Mouse (Mus musculus) lung, embryonic 15.5 days (tissue): ENCODE results near the gene Psors1c2. TPM values are rescaled to one million over a fixed set of nuclear protein-coding genes. Genes with fewer than 3 reads are reported as not detected.

Experiments used
- ATAC-seq: fragments of 200-750 bp; cut with Nextera tagmentation; 2 replicates; pipeline ENCODE4 v1.8.0; 2017; ENCODE audit warnings: moderate number of reproducible peaks, borderline replicate concordance; ENCODE audit not compliant: low FRiP score, low TSS enrichment; ENCODE audit errors: extremely low read depth
- H3K27ac ChIP-seq: fragments of 300-500 bp; sonication (generic); 2 replicates; pipeline ENCODE4 v1.5.1; 2015; ENCODE audit warnings: moderate library complexity, mild to moderate bottlenecking, inconsistent platforms
- H3K27me3 ChIP-seq: fragments of 300-500 bp; sonication (generic); 2 replicates; pipeline ENCODE4 v1.6.1; 2015; ENCODE audit warnings: inconsistent platforms
- H3K36me3 ChIP-seq: fragments of 300-500 bp; sonication (generic); 2 replicates; pipeline ENCODE4 v1.6.1; 2015; ENCODE audit warnings: inconsistent platforms
- H3K4me1 ChIP-seq: fragments of 300-500 bp; sonication (generic); 2 replicates; pipeline ENCODE4 v1.6.1; 2015; ENCODE audit warnings: inconsistent platforms
- H3K4me2 ChIP-seq: fragments of 300-500 bp; sonication (generic); 2 replicates; pipeline ENCODE4 v1.6.1; 2015; ENCODE audit warnings: inconsistent platforms, mild to moderate bottlenecking, moderate library complexity
- H3K4me3 ChIP-seq: fragments of 300-500 bp; sonication (generic); 2 replicates; pipeline ENCODE4 v1.5.1; 2015; ENCODE audit warnings: mild to moderate bottlenecking, inconsistent platforms
- H3K9ac ChIP-seq: fragments of 300-500 bp; sonication (generic); 2 replicates; pipeline ENCODE4 v1.6.1; 2015; ENCODE audit warnings: inconsistent platforms
- H3K9me3 ChIP-seq: fragments of 300-500 bp; sonication (generic); 2 replicates; pipeline ENCODE4 v1.6.1; 2016; ENCODE audit warnings: inconsistent platforms
- WGBS: fragments of 180-500 bp; shearing (Covaris S2); methylation state at CpG from one replicate; pipeline ENCODE4 v1.1.7; 2015; 5-methylcytosine and 5-hydroxymethylcytosine counted together
- polyA plus RNA-seq: library from polyadenylated mRNA; unstranded; fragments of >200 nt; fragmentation: Nextera tagmentation; extraction: Ambion mirVana; gene quantifications from 2 replicates; pipeline ENCODE4 v1.2.1, GENCODE M21; 2015

The Psors1c2 gene
- polyA plus RNA-seq, result 0.78 and 1.1 TPM in 2 replicates

GRCm38 (mm10) chr17:35532901-35533300 lies at the start of gene Psors1c2:
Gene Psors1c2 (plus strand): TSS chr17:35533201.
- H3K27me3 ChIP-seq, result no peaks in the 10 kb centered on the region
- no peaks in the 10 kb centered on the region for H3K9me3 ChIP-seq
- H3K4me1 ChIP-seq, result no peaks in the 10 kb centered on the region
- no peak within 1 kb of the TSS for H3K4me2 ChIP-seq
- 14% methylated on average over 7 of the region's 7 CpGs for WGBS
- peaks cover 24% of the 10 kb centered on the region for H3K36me3 ChIP-seq
- H3K9ac ChIP-seq, result no peak within 1 kb of the TSS
- H3K27ac ChIP-seq, result no peak within 1 kb of the TSS
- H3K4me3 ChIP-seq, result no peak within 1 kb of the TSS
- ATAC-seq, result no peak

GRCm38 (mm10) chr17:35484066-35484465 lies 48.9 kb upstream of the Psors1c2 start:
- 0 out of 2 replicates have a peak, but pooled peaks cover 2% of the 10 kb centered on the region for H3K4me1 ChIP-seq
- no peaks in the 10 kb centered on the region for H3K9me3 ChIP-seq
- H3K27ac ChIP-seq, result no peak overlapping the region
- H3K4me3 ChIP-seq, result no peak overlapping the region
- WGBS, result under 1% methylated on average over 9 of the region's 9 CpGs
- no peaks in the 10 kb centered on the region for H3K27me3 ChIP-seq
- no peak for ATAC-seq
- no peak overlapping the region for H3K9ac ChIP-seq
- H3K36me3 ChIP-seq, result no peaks in the 10 kb centered on the region
- H3K4me2 ChIP-seq, result no peak overlapping the region

- ATAC-seq, result no peak
- Histone ChIP-seq H3K4me2 (no peak overlapping the region), H3K9me3 (no peaks in the 10 kb centered on the region), H3K4me1 (0 out of 2 replicates have a peak, but pooled peaks cover 2% of the 10 kb centered on the region), H3K27me3 (no peaks in the 10 kb centered on the region), H3K9ac (no peak overlapping the region), H3K27ac (no peak overlapping the region), H3K36me3 (no peaks in the 10 kb centered on the region), H3K4me3 (no peak overlapping the region)
- WGBS, result 13% methylated on average over 4 of the region's 4 CpGs
Measured at GRCm38 (mm10) chr17:35485702-35486101, 47.3 kb upstream of the Psors1c2 start.

GRCm38 (mm10) chr17:35486726-35487125 lies 46.3 kb upstream of the Psors1c2 start:
- 36% methylated on average over 10 of the region's 10 CpGs for WGBS
- no peak overlapping the region for H3K27ac ChIP-seq
- ATAC-seq, result no peak
- no peaks in the 10 kb centered on the region for H3K27me3 ChIP-seq
- H3K9ac ChIP-seq, result no peak overlapping the region
- 0 out of 2 replicates have a peak, but pooled peaks cover 2% of the 10 kb centered on the region for H3K4me1 ChIP-seq
- no peak overlapping the region for H3K4me2 ChIP-seq
- no peak overlapping the region for H3K4me3 ChIP-seq
- H3K9me3 ChIP-seq, result no peaks in the 10 kb centered on the region
- H3K36me3 ChIP-seq, result no peaks in the 10 kb centered on the region

- no peaks in the 10 kb centered on the region for H3K36me3 ChIP-seq
- H3K27me3 ChIP-seq, result no peaks in the 10 kb centered on the region
- no peak overlapping the region for H3K9ac ChIP-seq
- 0 out of 2 replicates have a peak, but pooled peaks cover 2% of the 10 kb centered on the region for H3K4me1 ChIP-seq
- H3K4me3 ChIP-seq, result no peak overlapping the region
- no peaks in the 10 kb centered on the region for H3K9me3 ChIP-seq
- ATAC-seq, result no peak
- 94% methylated on average over 2 of the region's 2 CpGs for WGBS
- no peak overlapping the region for H3K4me2 ChIP-seq
- no peak overlapping the region for H3K27ac ChIP-seq
Measured at GRCm38 (mm10) chr17:35488041-35488440, 45.0 kb upstream of the Psors1c2 start.

GRCm38 (mm10) chr17:35490320-35490719 lies 42.7 kb upstream of the Psors1c2 start:
- Histone ChIP-seq H3K36me3 (no peaks in the 10 kb centered on the region), H3K4me3 (no peak overlapping the region), H3K4me2 (no peak overlapping the region), H3K9me3 (no peaks in the 10 kb centered on the region), H3K27ac (no peak overlapping the region), H3K4me1 (0 out of 2 replicates have a peak, but pooled peaks cover 2% of the 10 kb centered on the region), H3K27me3 (no peaks in the 10 kb centered on the region), H3K9ac (no peak overlapping the region)
- ATAC-seq, result no peak
- WGBS, result 78% methylated on average over 5 of the region's 5 CpGs

- Histone ChIP-seq H3K9me3 (no peaks in the 10 kb centered on the region), H3K9ac (no peak overlapping the region), H3K4me1 (no peaks in the 10 kb centered on the region), H3K27ac (no peak overlapping the region), H3K4me3 (no peak overlapping the region), H3K36me3 (no peaks in the 10 kb centered on the region), H3K27me3 (no peaks in the 10 kb centered on the region), H3K4me2 (no peak overlapping the region)
- no peak for ATAC-seq
- 92% methylated on average over 7 of the region's 7 CpGs for WGBS
Measured at GRCm38 (mm10) chr17:35497124-35497523, 35.9 kb upstream of the Psors1c2 start.

- no peak for ATAC-seq
- 10% methylated on average over 6 of the region's 6 CpGs for WGBS
- Histone ChIP-seq H3K9me3 (no peaks in the 10 kb centered on the region), H3K27me3 (peaks cover 11% of the 10 kb centered on the region), H3K4me2 (no peak overlapping the region), H3K36me3 (no peaks in the 10 kb centered on the region), H3K4me1 (no peaks in the 10 kb centered on the region), H3K27ac (no peak overlapping the region), H3K9ac (no peak overlapping the region), H3K4me3 (no peak overlapping the region)
Measured at GRCm38 (mm10) chr17:35502226-35502625, 30.8 kb upstream of the Psors1c2 start.

- H3K27me3 ChIP-seq, result peaks cover 16% of the 10 kb centered on the region
- H3K4me1 ChIP-seq, result no peaks in the 10 kb centered on the region
- H3K9ac ChIP-seq, result no peak overlapping the region
- H3K4me3 ChIP-seq, result no peak overlapping the region
- H3K4me2 ChIP-seq, result no peak overlapping the region
- no peaks in the 10 kb centered on the region for H3K9me3 ChIP-seq
- WGBS, result 46% methylated on average over 5 of the region's 5 CpGs
- no peak overlapping the region for H3K27ac ChIP-seq
- ATAC-seq, result no peak
- no peaks in the 10 kb centered on the region for H3K36me3 ChIP-seq
Measured at GRCm38 (mm10) chr17:35502762-35503161, 30.2 kb upstream of the Psors1c2 start.

- Histone ChIP-seq H3K27me3 (peaks cover 19% of the 10 kb centered on the region), H3K9me3 (no peaks in the 10 kb centered on the region), H3K4me2 (no peak overlapping the region), H3K4me1 (no peaks in the 10 kb centered on the region), H3K9ac (no peak overlapping the region), H3K27ac (no peak overlapping the region), H3K36me3 (no peaks in the 10 kb centered on the region), H3K4me3 (no peak overlapping the region)
- WGBS, result 38% methylated on average over 5 of the region's 5 CpGs
- ATAC-seq, result no peak
Measured at GRCm38 (mm10) chr17:35503849-35504248, 29.2 kb upstream of the Psors1c2 start.

- ATAC-seq, result no peak
- Histone ChIP-seq H3K9ac (no peak overlapping the region), H3K9me3 (no peaks in the 10 kb centered on the region), H3K27ac (no peak overlapping the region), H3K4me1 (peaks cover 7% of the 10 kb centered on the region; the same call in 1 of the 2 replicates), H3K4me3 (no peak overlapping the region), H3K36me3 (no peaks in the 10 kb centered on the region), H3K27me3 (peaks cover 22% of the 10 kb centered on the region), H3K4me2 (no peak overlapping the region)
- 31% methylated on average over 8 of the region's 8 CpGs for WGBS
Measured at GRCm38 (mm10) chr17:35504628-35505481, 28.1 kb upstream of the Psors1c2 start.

GRCm38 (mm10) chr17:35505776-35506175 lies 27.2 kb upstream of the Psors1c2 start, which contains the start of gene Pou5f1:
Gene Pou5f1 (plus strand): TSS chr17:35506018.
- Histone ChIP-seq H3K27me3 (peaks cover 22% of the 10 kb centered on the region), H3K9ac (no peak within 1 kb of the TSS), H3K4me2 (no peak within 1 kb of the TSS), H3K9me3 (no peaks in the 10 kb centered on the region), H3K36me3 (no peaks in the 10 kb centered on the region), H3K27ac (no peak within 1 kb of the TSS), H3K4me3 (no peak within 1 kb of the TSS), H3K4me1 (peaks cover 7% of the 10 kb centered on the region; the same call in 1 of the 2 replicates)
- WGBS, result 61% methylated on average over 13 of the region's 13 CpGs
- ATAC-seq, result peak; percentile 8; the same call in 1 of the 2 replicates
